Mouse (Mus musculus) MEL (cell line): Measurements from ENCODE around the gene Ccr5. TPM values are rescaled to one million over a fixed set of nuclear protein-coding genes. Genes with fewer than 3 reads are reported as not detected.

ENCODE experiments used
- DNase-seq: peaks from one replicate; pipeline ENCODE4 v3.0.0; 2011; ENCODE audit warnings: low read depth, low spot score
- H3K27ac ChIP-seq: 2 replicates; pipeline ENCODE4 v1.5.1; 2012; ENCODE audit warnings: low read depth, mild to moderate bottlenecking, control low read depth, low read length, moderate library complexity; ENCODE audit not compliant: control insufficient read depth
- H3K27me3 ChIP-seq, 2 experiments: fragments of 150-350 bp in 1 of 2; sonication (generic) in 1 of 2; 2 replicates each; pipeline ENCODE4 v1.6.1; 2012; ENCODE audit warnings: low read length in 2 of 2, mild to moderate bottlenecking in 2 of 2, improper control_type of control experiment in 1 of 2, moderate library complexity in 1 of 2; ENCODE audit not compliant: insufficient read depth in 2 of 2, control insufficient read depth in 1 of 2
- H3K36me3 ChIP-seq, 2 experiments: 2 replicates each; pipeline ENCODE4 v1.6.1; 2012 to 2014; ENCODE audit warnings: low read length in 2 of 2, improper control_type of control experiment in 1 of 2, inconsistent platforms in 1 of 2, mild to moderate bottlenecking in 1 of 2; ENCODE audit not compliant: insufficient read depth in 2 of 2, control insufficient read depth in 1 of 2
- H3K4me1 ChIP-seq, 2 experiments: fragments of 150-350 bp in 1 of 2; sonication (generic) in 1 of 2; 2 replicates each; pipeline ENCODE4 v1.6.1; 2012; ENCODE audit warnings: low read length in 2 of 2, improper control_type of control experiment in 1 of 2, mild to moderate bottlenecking in 1 of 2; ENCODE audit not compliant: insufficient read depth in 2 of 2, control insufficient read depth in 1 of 2
- H3K4me3 ChIP-seq, 2 experiments: fragments of 150-350 bp in 1 of 2; sonication (generic) in 1 of 2; 2 replicates each; pipeline ENCODE4 v1.5.1; 2012; ENCODE audit warnings: low read depth in 2 of 2, low read length in 2 of 2, mild to moderate bottlenecking in 2 of 2, moderate library complexity in 2 of 2, control low read depth in 1 of 2, improper control_type of control experiment in 1 of 2; ENCODE audit not compliant: control insufficient read depth in 1 of 2, insufficient read depth in 1 of 2
- H3K79me2 ChIP-seq: 2 replicates; pipeline ENCODE4 v1.6.1; 2012; ENCODE audit warnings: mild to moderate bottlenecking, low read length, moderate library complexity; ENCODE audit not compliant: control insufficient read depth, poor library complexity, insufficient read depth
- H3K9ac ChIP-seq: 2 replicates; pipeline ENCODE4 v1.6.1; 2012; ENCODE audit warnings: low read depth, mild to moderate bottlenecking, control low read depth, low read length, moderate library complexity; ENCODE audit not compliant: control insufficient read depth, poor library complexity, severe bottlenecking
- H3K9me3 ChIP-seq: fragments of 150-350 bp; sonication (generic); replicated peaks from 2 replicates; pipeline ENCODE4 v1.6.1; 2012; ENCODE audit warnings: mild to moderate bottlenecking, low read length, improper control_type of control experiment, moderate library complexity; ENCODE audit not compliant: insufficient read depth
- BHLHE40 ChIP-seq: IDR thresholded peaks from 2 replicates; pipeline ENCODE4 v1.6.1; 2012; ENCODE audit warnings: low read depth, mild to moderate bottlenecking, inconsistent platforms, low read length, improper control_type of control experiment, borderline replicate concordance
- CHD2 ChIP-seq: IDR thresholded peaks from 2 replicates; pipeline ENCODE4 v1.6.1; 2011; ENCODE audit warnings: low read length, improper control_type of control experiment
- CTCF ChIP-seq, 3 experiments: IDR thresholded peaks in 2 of 3; conservative IDR thresholded peaks in 1 of 3; 2 replicates each; pipeline ENCODE4 v1.5.1; 2011 to 2012; ENCODE audit warnings: low read length in 3 of 3, low read depth in 2 of 3, mild to moderate bottlenecking in 2 of 3, improper control_type of control experiment in 1 of 3, inconsistent platforms in 1 of 3, mixed read lengths in 1 of 3, moderate library complexity in 1 of 3; ENCODE audit not compliant: control insufficient read depth in 1 of 3, insufficient read depth in 1 of 3, poor library complexity in 1 of 3, severe bottlenecking in 1 of 3
- ELF1 ChIP-seq: IDR thresholded peaks from 2 replicates; pipeline ENCODE4 v1.6.1; 2014; ENCODE audit warnings: low read depth, mild to moderate bottlenecking, inconsistent platforms, low read length, improper control_type of control experiment, moderate library complexity
- EP300 ChIP-seq, 2 experiments: IDR thresholded peaks; 2 replicates each; pipeline ENCODE4 v1.6.1; 2011; ENCODE audit warnings: improper control_type of control experiment in 2 of 2, low read length in 2 of 2, low read depth in 1 of 2, mild to moderate bottlenecking in 1 of 2
- GATA1 ChIP-seq: IDR thresholded peaks from 2 replicates; pipeline ENCODE4 v1.6.1; 2011; ENCODE audit warnings: low read depth, low read length, improper control_type of control experiment
- HCFC1 ChIP-seq: IDR thresholded peaks from 2 replicates; pipeline ENCODE4 v1.6.1; 2012; ENCODE audit warnings: low read depth, mild to moderate bottlenecking, inconsistent platforms, low read length, improper control_type of control experiment, moderate library complexity
- KAT2A ChIP-seq: conservative IDR thresholded peaks from 2 replicates; pipeline ENCODE4 v1.6.1; 2012; ENCODE audit warnings: low read depth, low read length, improper control_type of control experiment, inconsistent platforms
- MAZ ChIP-seq: IDR thresholded peaks from 2 replicates; pipeline ENCODE4 v1.6.1; 2012; ENCODE audit warnings: low read depth, mild to moderate bottlenecking, inconsistent platforms, low read length, improper control_type of control experiment
- MEF2A ChIP-seq: IDR thresholded peaks from 2 replicates; pipeline ENCODE4 v1.6.1; 2014; ENCODE audit warnings: low read depth, mild to moderate bottlenecking, inconsistent platforms, low read length, improper control_type of control experiment; ENCODE audit not compliant: poor library complexity, insufficient replicate concordance, severe bottlenecking; ENCODE audit errors: extremely low read depth
- MYB ChIP-seq: IDR thresholded peaks from 2 replicates; pipeline ENCODE4 v1.6.1; 2011; ENCODE audit warnings: mild to moderate bottlenecking, low read depth, low read length, improper control_type of control experiment
- NELFE ChIP-seq: IDR thresholded peaks from 2 replicates; pipeline ENCODE4 v1.6.1; 2011; ENCODE audit warnings: low read depth, low read length, improper control_type of control experiment
- POLR2A ChIP-seq, 2 experiments: IDR thresholded peaks; 2 replicates each; pipeline ENCODE4 v1.6.1; 2011 to 2012; ENCODE audit warnings: low read length in 2 of 2, mild to moderate bottlenecking in 2 of 2, control low read depth in 1 of 2, improper control_type of control experiment in 1 of 2, low read depth in 1 of 2, moderate library complexity in 1 of 2; ENCODE audit not compliant: control insufficient read depth in 1 of 2, insufficient read depth in 1 of 2, poor library complexity in 1 of 2
- POLR2AphosphoS2 ChIP-seq: IDR thresholded peaks from 2 replicates; pipeline ENCODE4 v1.6.1; 2011; ENCODE audit warnings: low read length, improper control_type of control experiment
- TCF12 ChIP-seq: IDR thresholded peaks from 2 replicates; pipeline ENCODE4 v1.6.1; 2014; ENCODE audit warnings: low read depth, mild to moderate bottlenecking, inconsistent platforms, low read length, improper control_type of control experiment, moderate library complexity
- USF2 ChIP-seq, 2 experiments: IDR thresholded peaks; 2 replicates each; pipeline ENCODE4 v1.6.1; 2011 to 2012; ENCODE audit warnings: improper control_type of control experiment in 2 of 2, low read length in 2 of 2, borderline replicate concordance in 1 of 2, inconsistent platforms in 1 of 2, low read depth in 1 of 2, mild to moderate bottlenecking in 1 of 2; ENCODE audit not compliant: insufficient read depth in 1 of 2
- ZKSCAN1 ChIP-seq: IDR thresholded peaks from 2 replicates; pipeline ENCODE4 v1.6.1; 2012; ENCODE audit warnings: low read depth, mild to moderate bottlenecking, inconsistent platforms, low read length, improper control_type of control experiment, moderate library complexity
- ZMIZ1 ChIP-seq: IDR thresholded peaks from 2 replicates; pipeline ENCODE4 v1.6.1; 2012; ENCODE audit warnings: low read depth, mild to moderate bottlenecking, inconsistent platforms, low read length, improper control_type of control experiment, moderate library complexity
- ZNF384 ChIP-seq: IDR thresholded peaks from 2 replicates; pipeline ENCODE4 v1.6.1; 2012; ENCODE audit warnings: low read depth, mild to moderate bottlenecking, inconsistent platforms, low read length, improper control_type of control experiment
- polyA plus RNA-seq, 2 experiments: library from polyadenylated mRNA; stranded (reverse) in 1 of 2; unstranded in 1 of 2; fragments of >175 nt in 1 of 2; fragments of >200 nt in 1 of 2; gene quantifications; 2 replicates each; pipeline versions ENCODE4 v1.2.1 to v1.2.4; 2012; ENCODE audit warnings: low replicate concordance in 2 of 2, low read depth in 1 of 2; ENCODE audit not compliant: insufficient read length in 2 of 2, insufficient read depth in 1 of 2, missing spikeins in 1 of 2
- total RNA-seq: library from RNA; depleted of rRNA; stranded (reverse); fragments of 300-350 nt; gene quantifications from 2 replicates; pipeline ENCODE4 v1.2.3, GENCODE M21; 2012

Gene Ccr5
- total and polyA plus RNA-seq, 3 experiments, result 0.04 to 0.68 TPM; not detected in 1

- no peaks in the 10 kb centered on the region for H3K9me3 ChIP-seq
- TF ChIP-seq HCFC1 (no peak), POLR2AphosphoS2 (no peak), CTCF (IDR thresholded peaks at IDR 0.05 in 2 of 3, conservative IDR thresholded peaks at IDR 0.05 in 1 of 3; ENCODE audit: control insufficient read depth in 1 of 3, insufficient read depth in 1 of 3, low read depth in 2 of 3, low read length in 3 of 3, poor library complexity in 1 of 3, severe bottlenecking in 1 of 3) (no peak), ELF1 (no peak), MEF2A (no peak), MAZ (no peak), GATA1 (no peak), NELFE (no peak), BHLHE40 (no peak), KAT2A (no peak), ZMIZ1 (no peak), POLR2A (IDR thresholded peaks at IDR 0.05; ENCODE audit: control insufficient read depth in 1 of 2, insufficient read depth in 1 of 2, low read depth in 1 of 2, low read length in 2 of 2, poor library complexity in 1 of 2) (no peak), ZKSCAN1 (no peak), CHD2 (no peak), EP300 (IDR thresholded peaks at IDR 0.05; ENCODE audit: low read depth in 1 of 2, low read length in 2 of 2) (no peak), USF2 (IDR thresholded peaks at IDR 0.05; ENCODE audit: borderline replicate concordance in 1 of 2, insufficient read depth in 1 of 2, low read depth in 1 of 2, low read length in 2 of 2) (no peak), TCF12 (no peak), ZNF384 (no peak), MYB (no peak)
- TF ChIP-seq, all 39 proteins: peak for 0
- Histone ChIP-seq H3K4me1 (no peaks in the 10 kb centered on the region), H3K9ac (no peak overlapping the region), H3K79me2 (no peaks in the 10 kb centered on the region), H3K36me3 (no peaks in the 10 kb centered on the region), H3K4me3 (no peak overlapping the region), H3K27me3 (no peaks in the 10 kb centered on the region), H3K27ac (no peak overlapping the region)
- no peak for DNase-seq
Measured at GRCm38 (mm10) chr9:124137619-124138018, 16.3 kb downstream of the Ccr5 start.

DNA sequence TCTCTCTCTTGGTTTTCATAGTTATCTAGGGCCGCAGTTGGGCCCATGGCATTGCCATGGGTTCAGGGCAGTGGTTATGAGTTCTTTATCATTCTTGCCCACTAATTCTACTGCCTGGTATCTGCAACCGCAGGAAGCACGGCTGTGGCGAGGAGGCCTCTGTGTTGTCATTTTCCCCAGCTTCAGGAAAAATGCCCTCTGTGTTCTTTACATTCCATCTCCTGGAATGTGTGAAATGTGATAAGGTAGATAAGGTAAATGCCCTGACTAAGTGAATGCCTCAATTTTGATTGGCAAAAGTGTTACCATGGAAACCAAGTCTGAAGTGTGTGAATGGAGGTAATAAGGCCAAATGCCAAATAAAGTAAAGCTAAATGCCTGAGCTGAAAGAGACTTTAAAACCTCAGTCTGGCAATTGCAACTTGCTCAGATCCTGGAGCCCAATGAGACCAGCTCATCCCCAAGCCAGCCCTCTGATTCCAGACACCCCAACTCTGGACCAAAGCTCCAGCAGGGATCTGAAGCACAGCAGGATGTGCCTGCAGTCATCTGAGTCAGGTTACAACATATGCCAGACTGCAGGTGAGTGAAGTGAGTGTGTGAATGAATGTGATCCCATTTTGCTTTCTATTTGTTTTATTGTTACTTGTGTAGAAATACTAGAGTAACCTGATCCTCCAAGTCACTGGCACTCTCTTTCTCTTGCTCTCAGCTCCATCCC is 16.9 kb downstream of the Ccr5 start:
- Histone ChIP-seq H3K9me3 (no peaks in the 10 kb centered on the region), H3K4me1 (no peaks in the 10 kb centered on the region), H3K27ac (no peak overlapping the region), H3K9ac (no peak overlapping the region), H3K27me3 (no peaks in the 10 kb centered on the region), H3K4me3 (no peak overlapping the region), H3K36me3 (no peaks in the 10 kb centered on the region), H3K79me2 (no peaks in the 10 kb centered on the region)
- TF ChIP-seq POLR2A (IDR thresholded peaks at IDR 0.05; ENCODE audit: control insufficient read depth in 1 of 2, insufficient read depth in 1 of 2, low read depth in 1 of 2, low read length in 2 of 2, poor library complexity in 1 of 2), result no peak
- no peak for DNase-seq
